In the genomic region with DNA sequence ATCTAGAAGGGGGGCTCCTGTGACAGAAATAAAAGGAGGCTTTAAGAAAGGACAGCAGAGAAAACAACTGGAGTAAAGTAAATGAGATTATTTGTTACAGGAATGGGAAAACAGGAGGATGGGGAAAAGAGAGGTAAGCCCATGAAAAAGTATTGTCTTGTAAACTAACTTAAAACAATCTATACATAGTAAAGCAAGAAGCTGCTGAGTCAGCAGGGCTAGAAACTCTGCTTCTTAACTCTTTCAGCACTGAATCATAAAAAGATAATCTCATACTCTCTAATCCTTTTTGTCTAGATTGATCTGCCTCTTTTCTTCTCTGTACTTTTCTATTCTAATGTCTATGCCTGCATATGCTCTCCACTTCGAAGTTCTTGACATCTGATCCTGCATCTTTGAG, we compare ENCODE assay signal across 32 mouse cellular contexts.
"Had no signal": no experiment of that assay in that cellular context is flagged by ENCODE, and none has a peak within 500 bp of the region (broad histone marks: within the 10 kb centered on the region; RNA-seq: fewer than 3 reads in every experiment).

No protein-coding gene starts in this region.

- H3K4me2 ChIP-seq: limb, embryonic 12.5 days; limb, embryonic 13.5 days; limb, embryonic 15.5 days; liver, embryonic 11.5 days; liver, embryonic 12.5 days; liver, embryonic 13.5 days; liver, embryonic 15.5 days; lung, embryonic 14.5 days; lung, embryonic 15.5 days; midbrain, embryonic 11.5 days; midbrain, embryonic 12.5 days; midbrain, embryonic 13.5 days; midbrain, embryonic 15.5 days; neural tube, embryonic 12.5 days had no signal

- H3K4me1 ChIP-seq: limb, embryonic 10.5 days; limb, embryonic 12.5 days; limb, embryonic 13.5 days; limb, embryonic 15.5 days; liver, embryonic 12.5 days; liver, embryonic 13.5 days; liver, embryonic 15.5 days; lung, embryonic 15.5 days; megakaryocyte, embryonic 14.5 days; midbrain, embryonic 12.5 days; midbrain, embryonic 13.5 days; midbrain, embryonic 15.5 days; neural tube, embryonic 12.5 days had no signal

- H3K4me3 ChIP-seq: limb, embryonic 10.5 days; limb, embryonic 12.5 days; limb, embryonic 13.5 days; limb, embryonic 15.5 days; liver, embryonic 12.5 days; liver, embryonic 13.5 days; liver, embryonic 15.5 days; lung, embryonic 15.5 days; megakaryocyte, embryonic 14.5 days; midbrain, embryonic 10.5 days; midbrain, embryonic 12.5 days; midbrain, embryonic 13.5 days; midbrain, embryonic 15.5 days; myocyte; neural tube, embryonic 12.5 days had no signal

- DNase-seq: left cerebral cortex, postnatal 4 days; liver; liver, embryonic 13.5 days; liver, postnatal 0 days; lung, adult 18-20 months; lung, adult 2 months; lung, embryonic 14.5 days; lung, postnatal 10 days; lung, postnatal 14 days; lung, postnatal 36 days; lung, postnatal 4 days; midbrain, embryonic 14.5 days had no signal

- H3K9ac ChIP-seq: limb, embryonic 12.5 days; limb, embryonic 13.5 days; limb, embryonic 15.5 days; liver, embryonic 12.5 days; liver, embryonic 13.5 days; liver, embryonic 14.5 days; liver, embryonic 15.5 days; liver, postnatal 0 days; lung, embryonic 14.5 days; lung, embryonic 15.5 days; midbrain, embryonic 12.5 days; midbrain, embryonic 13.5 days; midbrain, embryonic 15.5 days; neural tube, embryonic 12.5 days had no signal

- ATAC-seq: liver, embryonic 12.5 days; liver, postnatal 0 days; lung, postnatal 0 days; midbrain, embryonic 13.5 days; midbrain, embryonic 15.5 days; midbrain, embryonic 16.5 days had no signal

- H3K36me3 ChIP-seq: limb, embryonic 10.5 days; limb, embryonic 12.5 days; limb, embryonic 13.5 days; limb, embryonic 15.5 days; liver, embryonic 12.5 days; liver, embryonic 13.5 days; liver, embryonic 15.5 days; lung, embryonic 15.5 days; midbrain, embryonic 10.5 days; midbrain, embryonic 12.5 days; midbrain, embryonic 13.5 days; midbrain, embryonic 15.5 days; neural tube, embryonic 12.5 days had no signal

- H3K27me3 ChIP-seq: limb, embryonic 12.5 days; limb, embryonic 13.5 days; limb, embryonic 15.5 days; liver, embryonic 12.5 days; liver, embryonic 13.5 days; liver, embryonic 15.5 days; lung, embryonic 15.5 days; megakaryocyte, embryonic 14.5 days; midbrain, embryonic 12.5 days; midbrain, embryonic 13.5 days; midbrain, embryonic 15.5 days; neural tube, embryonic 12.5 days had no signal

- H3K27ac ChIP-seq: limb, embryonic 10.5 days; limb, embryonic 12.5 days; limb, embryonic 13.5 days; limb, embryonic 15.5 days; liver, embryonic 12.5 days; liver, embryonic 13.5 days; liver, embryonic 14.5 days; liver, embryonic 15.5 days; lung, embryonic 15.5 days; macrophage; midbrain, embryonic 10.5 days; midbrain, embryonic 12.5 days; midbrain, embryonic 13.5 days; midbrain, embryonic 15.5 days; neural tube, embryonic 12.5 days had no signal

- H3K9me3 ChIP-seq: limb, embryonic 10.5 days; limb, embryonic 12.5 days; limb, embryonic 13.5 days; limb, embryonic 15.5 days; liver, embryonic 12.5 days; liver, embryonic 13.5 days; liver, embryonic 15.5 days; lung, embryonic 15.5 days; megakaryocyte, embryonic 14.5 days; midbrain, embryonic 10.5 days; midbrain, embryonic 12.5 days; midbrain, embryonic 13.5 days; midbrain, embryonic 15.5 days; neural tube, embryonic 12.5 days had no signal
